ENCODE assay signal across 8 mouse cellular contexts in genomic region chr11:4987487-4987852, GRCm38 (mm10). TPM values are rescaled to one million over a fixed set of nuclear protein-coding genes. Genes with fewer than 3 reads are reported as not detected.
DNase-seq lines count a peak whose midpoint lies in the region; ATAC-seq and TF ChIP-seq lines count a peak whose summit lies in the region.

No protein-coding gene starts in this region.

- in situ Hi-C loops in CH12.LX (cut with MboI; ENCODE audit: low pct_ligation_motif_present, low pct_unique_long_range_greater_than_20kb, low sequenced_read_pairs), result no loop called here

- H3K36me3 ChIP-seq in heart, adult 2 months (ENCODE audit: control insufficient read depth, insufficient read depth, low read length), result peaks cover 3% of the 10 kb centered on the region; the same call in 1 of the 2 replicates
- peaks cover 0 to 20% of the 10 kb centered on the region in 2 experiments for H3K36me3 ChIP-seq in CH12.LX (replicated peaks in 1 of 2; ENCODE audit: control insufficient read depth in 1 of 2, insufficient read depth in 1 of 2, low read length in 1 of 2)
- H3K36me3 ChIP-seq in forebrain, embryonic 16.5 days (ENCODE audit: control insufficient read depth, insufficient read depth), result no peaks in the 10 kb centered on the region
- peaks cover 10% of the 10 kb centered on the region; the same call in 1 of the 2 replicates for H3K36me3 ChIP-seq in liver, postnatal 0 days (replicated peaks; ENCODE audit: insufficient read depth, low read length)

- TF ChIP-seq POLR2A in heart, adult 2 months (IDR thresholded peaks at IDR 0.05; ENCODE audit: insufficient read depth, low read depth, low read length), result no peak
- no peak for TF ChIP-seq POLR2A in CH12.LX (IDR thresholded peaks at IDR 0.05; ENCODE audit: low read depth, low read length)

- no peaks in the 10 kb centered on the region for H3K27me3 ChIP-seq in heart, adult 2 months (ENCODE audit: control insufficient read depth, insufficient read depth, low read length)
- peaks cover 5% of the 10 kb centered on the region for H3K27me3 ChIP-seq in CH12.LX (replicated peaks)
- no peaks in the 10 kb centered on the region for H3K27me3 ChIP-seq in forebrain, embryonic 16.5 days (replicated peaks; ENCODE audit: control insufficient read depth, insufficient read depth, low read length)
- H3K27me3 ChIP-seq in liver, postnatal 0 days (ENCODE audit: insufficient read depth, low read length), result no peaks in the 10 kb centered on the region

- dilution Hi-C loops in CH12.LX (cut with MboI; ENCODE audit: extremely low pct_ligation_motif_present, extremely low pct_unique_long_range_greater_than_20kb, low sequenced_read_pairs), result no loop called here

- TF ChIP-seq EP300 in heart, adult 2 months (IDR thresholded peaks at IDR 0.05; ENCODE audit: insufficient read depth, low read depth, low read length), result no peak
- TF ChIP-seq EP300 in CH12.LX (IDR thresholded peaks at IDR 0.05; ENCODE audit: low read length), result no peak
- no peak for TF ChIP-seq EP300 in liver, postnatal 0 days (IDR thresholded peaks at IDR 0.05; ENCODE audit: low read depth)

- no peak for TF ChIP-seq CTCF in heart, adult 2 months (IDR thresholded peaks at IDR 0.05)
- TF ChIP-seq CTCF in CH12.LX (conservative IDR thresholded peaks at IDR 0.05 in 1 of 2, IDR thresholded peaks at IDR 0.05 in 1 of 2; ENCODE audit: low read depth in 2 of 2, low read length in 2 of 2), result no peak
- TF ChIP-seq CTCF in liver, postnatal 0 days (IDR thresholded peaks at IDR 0.05; ENCODE audit: low read depth), result no peak

- H3K27ac ChIP-seq in heart, adult 2 months, result peak overlapping the region; percentile 70
- no peak overlapping the region for H3K27ac ChIP-seq in CH12.LX (ENCODE audit: insufficient read depth, low read depth)
- no peak overlapping the region for H3K27ac ChIP-seq in forebrain, embryonic 16.5 days (ENCODE audit: low read length)
- H3K27ac ChIP-seq in liver, postnatal 0 days (ENCODE audit: low read depth), result peak overlapping the region; percentile 81

- peak overlapping the region; percentile 73 for H3K9ac ChIP-seq in heart, adult 2 months (ENCODE audit: low read depth, low read length)
- H3K9ac ChIP-seq in CH12.LX (ENCODE audit: insufficient read depth, low read depth), result peak overlapping the region; percentile 82
- H3K9ac ChIP-seq in forebrain, embryonic 16.5 days (replicated peaks; ENCODE audit: low read depth, low read length), result peak overlapping the region; percentile 74
- peak overlapping the region; percentile 67 for H3K9ac ChIP-seq in liver, postnatal 0 days (replicated peaks)

- H3K4me2 ChIP-seq in CH12.LX (ENCODE audit: insufficient read depth, low read depth, poor library complexity, severe bottlenecking), result peak overlapping the region; percentile 52
- H3K4me2 ChIP-seq in forebrain, embryonic 16.5 days (ENCODE audit: low read length), result peak overlapping the region; percentile 73
- peak overlapping the region; percentile 85 for H3K4me2 ChIP-seq in liver, postnatal 0 days (ENCODE audit: low read depth, low read length)

- no peaks in the 10 kb centered on the region; the same call in 1 of the 2 replicates for H3K79me2 ChIP-seq in heart, adult 2 months (replicated peaks; ENCODE audit: control insufficient read depth, insufficient read depth, low read length)
- H3K79me2 ChIP-seq in CH12.LX (replicated peaks; ENCODE audit: control insufficient read depth, extremely low read depth, insufficient read depth, poor library complexity, severe bottlenecking), result no peaks in the 10 kb centered on the region

- WGBS in heart, adult 2 months, result 39% methylated on average over 11 of the region's 11 CpGs
- WGBS in forebrain, embryonic 16.5 days, result 61% methylated on average over 11 of the region's 11 CpGs
- WGBS in liver, postnatal 0 days (ENCODE audit: insufficient replicate concordance), result 34% methylated on average over 11 of the region's 11 CpGs

- peaks cover 8% of the 10 kb centered on the region for H3K4me1 ChIP-seq in heart, adult 2 months (ENCODE audit: control insufficient read depth, insufficient read depth, low read length)
- peaks cover 11 to 37% of the 10 kb centered on the region in 2 experiments for H3K4me1 ChIP-seq in CH12.LX (ENCODE audit: control insufficient read depth in 1 of 2, insufficient read depth in 2 of 2)
- peaks cover 15% of the 10 kb centered on the region for H3K4me1 ChIP-seq in forebrain, embryonic 16.5 days (replicated peaks; ENCODE audit: control insufficient read depth, insufficient read depth, low read length)
- H3K4me1 ChIP-seq in liver, postnatal 0 days (ENCODE audit: insufficient read depth), result peaks cover 38% of the 10 kb centered on the region

- TF ChIP-seq RAD21 in CH12.LX (IDR thresholded peaks at IDR 0.05; ENCODE audit: low read depth, low read length), result no peak

- intact Hi-C loops in heart, adult 2 months (cut with DNase I), result loop anchor here (2.0 kb wide), 1 partner anchor 77 kb away; the partner anchor contains the start of gene Gas2l1
- intact Hi-C loops in heart, postnatal 10 days (cut with DNase I), result no loop called here

- H3K4me3 ChIP-seq in heart, adult 2 months, result peak overlapping the region; percentile 75
- peak overlapping the region; percentile 77 to 86 (median 81) for H3K4me3 ChIP-seq in CH12.LX (replicated peaks in 1 of 3; ENCODE audit: low read depth in 2 of 3, low read length in 2 of 3, poor library complexity in 1 of 3)
- peak overlapping the region; percentile 73 for H3K4me3 ChIP-seq in forebrain, embryonic 16.5 days (replicated peaks; ENCODE audit: low read length)
- H3K4me3 ChIP-seq in liver, postnatal 0 days (ENCODE audit: low read depth, low read length), result peak overlapping the region; percentile 66

- no peak for ATAC-seq in forebrain, embryonic 16.5 days
- no peak for ATAC-seq in liver, postnatal 0 days

- no peaks in the 10 kb centered on the region for H3K9me3 ChIP-seq in CH12.LX (replicated peaks; ENCODE audit: low read length)
- H3K9me3 ChIP-seq in forebrain, embryonic 16.5 days (ENCODE audit: control insufficient read depth, low read length), result no peaks in the 10 kb centered on the region
- no peaks in the 10 kb centered on the region for H3K9me3 ChIP-seq in liver, postnatal 0 days (ENCODE audit: low read length)

- DNase-seq in heart, adult 2 months, result no peak
- no peak for DNase-seq in heart, postnatal 10 days
- no peak for DNase-seq in CH12.LX (ENCODE audit: extremely low read depth)
- no peak for DNase-seq in liver, postnatal 0 days
- DNase-seq in adipocyte (ENCODE audit: low spot score), result no peak
- no peak for DNase-seq in gastrocnemius, adult 18-20 months (ENCODE audit: low spot score)
- no peak for DNase-seq in ovary, adult 18-20 months (ENCODE audit: low spot score)

TF ChIP-seq in CH12.LX, 34 proteins besides CTCF, POLR2A, EP300 and RAD21:
- TF ChIP-seq GABPA (IDR thresholded peaks at IDR 0.05; ENCODE audit: insufficient replicate concordance, low read depth, low read length) (no peak), BHLHE40 (IDR thresholded peaks at IDR 0.05; ENCODE audit: low read depth, low read length) (no peak), USF2 (conservative IDR thresholded peaks at IDR 0.05; ENCODE audit: low read depth, low read length) (no peak), ZNF384 (IDR thresholded peaks at IDR 0.05; ENCODE audit: low read depth, low read length) (no peak), NELFE (IDR thresholded peaks at IDR 0.05; ENCODE audit: low read depth, low read length) (no peak), SMC3 (IDR thresholded peaks at IDR 0.05; ENCODE audit: low read depth, low read length) (no peak), ELF1 (IDR thresholded peaks at IDR 0.05; ENCODE audit: low read depth, low read length) (no peak), E2F4 (IDR thresholded peaks at IDR 0.05; ENCODE audit: insufficient replicate concordance, low read depth, low read length) (no peak), ZC3H11A (IDR thresholded peaks at IDR 0.05; ENCODE audit: low read depth, low read length) (no peak), JUND (conservative IDR thresholded peaks at IDR 0.05; ENCODE audit: low read depth, low read length) (no peak), MYC (IDR thresholded peaks at IDR 0.05; ENCODE audit: low read depth, low read length) (no peak), HCFC1 (IDR thresholded peaks at IDR 0.05; ENCODE audit: low read depth, low read length) (no peak), POLR2AphosphoS2 (IDR thresholded peaks at IDR 0.05; ENCODE audit: low read depth, low read length) (no peak), JUN (IDR thresholded peaks at IDR 0.05; ENCODE audit: insufficient read depth, low read depth, low read length) (no peak)

RNA-seq across cellular contexts. Expression of gene Ap1b1, which starts 0.8 kb away (rescaled TPM):
- 10 to 100 TPM; 48.1 to 48.6 TPM for total RNA-seq in heart, adult 2 months (2021)
- 64.2 and 77.2 TPM in 2 replicates for polyA plus RNA-seq in heart, adult 2 months (2012; rRNA removed)
- 10 to 100 TPM; 46.8 to 50.9 TPM for total RNA-seq in heart, postnatal 10 days (2021)
- total RNA-seq in CH12.LX (2012; rRNA removed), result 43.8 and 44.2 TPM in 2 replicates
- 31.2 and 38.6 TPM in 2 replicates for total RNA-seq in CH12.LX (2014; rRNA removed)
- polyA plus RNA-seq in CH12.LX (2012; ENCODE audit: insufficient read length, low read depth), result 51.5 and 57.8 TPM in 2 replicates
- 90.6 and 92.1 TPM in 2 replicates for polyA plus RNA-seq in forebrain, embryonic 16.5 days (2015; fragmentation: Nextera tagmentation; extraction: Ambion mirVana)
- 40.7 and 46.3 TPM in 2 replicates for polyA plus RNA-seq in liver, postnatal 0 days (2015; fragmentation: Nextera tagmentation; extraction: Ambion mirVana)
- 10 to 100 TPM; 41.3 to 48.7 TPM for total RNA-seq in gastrocnemius, adult 18-20 months (2021)

RNA-seq across cellular contexts. Expression of gene Nefh, which starts 39.6 kb away (rescaled TPM):
- total RNA-seq in heart, adult 2 months (2021), result under 1 TPM in 1 of 2 experiments, not detected in 1; 0.05 TPM
- 0.06 and 0.08 TPM in 2 replicates for polyA plus RNA-seq in heart, adult 2 months (2012; rRNA removed)
- under 1 TPM in 1 of 2 experiments, not detected in 1; 0.07 TPM for total RNA-seq in heart, postnatal 10 days (2021)
- not detected in 2 replicates for total RNA-seq in CH12.LX (2012; rRNA removed)
- total RNA-seq in CH12.LX (2014; rRNA removed), result not detected in 2 replicates
- 0.06 and 0.08 TPM in 2 replicates for polyA plus RNA-seq in CH12.LX (2012; ENCODE audit: insufficient read length, low read depth)
- polyA plus RNA-seq in forebrain, embryonic 16.5 days (2015; fragmentation: Nextera tagmentation; extraction: Ambion mirVana), result 0.94 and 1.1 TPM in 2 replicates
- 0.16 and 0.18 TPM in 2 replicates for polyA plus RNA-seq in liver, postnatal 0 days (2015; fragmentation: Nextera tagmentation; extraction: Ambion mirVana)
- total RNA-seq in gastrocnemius, adult 18-20 months (2021), result not detected

Comparison
In these comparisons a context has a peak if more than half of its experiments do, and no peak if none do; other contexts are left out.
1. H3K27ac ChIP-seq: peak in heart, adult 2 months (single experiment) and liver, postnatal 0 days (single experiment); none in CH12.LX (single experiment) and forebrain, embryonic 16.5 days (single experiment).
2. Peak in every context shown above with its lines, with median percentiles within 50 percentile points of each other: H3K4me3 ChIP-seq, H3K9ac ChIP-seq and H3K4me2 ChIP-seq.